Mouse (Mus musculus) limb, embryonic 13.5 days (tissue): Measurements from ENCODE around the gene Kcnj12. TPM values are rescaled to one million over a fixed set of nuclear protein-coding genes. Genes with fewer than 3 reads are reported as not detected.
A peak's percentile ranks its signal among the peaks of the same experiment; 100 is the strongest.

Experiments used
- ATAC-seq: fragments of 200-750 bp; cut with Nextera tagmentation; 2 replicates; pipeline ENCODE4 v1.8.0; 2017; ENCODE audit warnings: low read depth, moderate number of reproducible peaks, moderate TSS enrichment; ENCODE audit not compliant: low FRiP score
- H3K27ac ChIP-seq: fragments of 300-500 bp; sonication (generic); 2 replicates; pipeline ENCODE4 v1.5.1; 2015; ENCODE audit warnings: inconsistent platforms, mild to moderate bottlenecking, moderate library complexity
- H3K27me3 ChIP-seq: fragments of 300-500 bp; sonication (generic); 2 replicates; pipeline ENCODE4 v1.6.1; 2015; ENCODE audit warnings: mild to moderate bottlenecking, inconsistent platforms
- H3K36me3 ChIP-seq: fragments of 300-500 bp; sonication (generic); 2 replicates; pipeline ENCODE4 v1.6.1; 2015; ENCODE audit warnings: inconsistent platforms, mild to moderate bottlenecking, moderate library complexity
- H3K4me1 ChIP-seq: fragments of 300-500 bp; sonication (generic); 2 replicates; pipeline ENCODE4 v1.6.1; 2015; ENCODE audit warnings: inconsistent platforms
- H3K4me2 ChIP-seq: fragments of 300-500 bp; sonication (generic); replicated peaks from 2 replicates; pipeline ENCODE4 v1.6.1; 2015; ENCODE audit warnings: inconsistent platforms, mild to moderate bottlenecking, moderate library complexity
- H3K4me3 ChIP-seq: fragments of 300-500 bp; sonication (generic); 2 replicates; pipeline ENCODE4 v1.5.1; 2015; ENCODE audit warnings: moderate library complexity, mild to moderate bottlenecking, inconsistent platforms
- H3K9ac ChIP-seq: fragments of 300-500 bp; sonication (generic); 2 replicates; pipeline ENCODE4 v1.6.1; 2015; ENCODE audit warnings: mild to moderate bottlenecking, inconsistent platforms
- H3K9me3 ChIP-seq: fragments of 300-500 bp; sonication (generic); 2 replicates; pipeline ENCODE4 v1.6.1; 2016; ENCODE audit warnings: inconsistent platforms
- WGBS: fragments of 180-500 bp; shearing (Covaris S2); methylation state at CpG from one replicate; pipeline ENCODE4 v1.1.7; 2015; 5-methylcytosine and 5-hydroxymethylcytosine counted together
- polyA plus RNA-seq: library from polyadenylated mRNA; unstranded; fragments of >200 nt; fragmentation: Nextera tagmentation; extraction: Ambion mirVana; gene quantifications from 2 replicates; pipeline ENCODE4 v1.2.1, GENCODE M21; 2015

The Kcnj12 gene
- polyA plus RNA-seq, 1 experiment from 2014 or later = 0.14 TPM

GRCm38 (mm10) chr11:61068866-61069265 lies 46.5 kb downstream of the Kcnj12 start:
- 83% methylated on average over 10 of the region's 10 CpGs for WGBS
- H3K27ac ChIP-seq = no peak overlapping the region
- H3K4me2 ChIP-seq = no peak overlapping the region
- peaks cover 12% of the 10 kb centered on the region for H3K4me1 ChIP-seq
- no peaks in the 10 kb centered on the region for H3K9me3 ChIP-seq
- no peaks in the 10 kb centered on the region for H3K36me3 ChIP-seq
- ATAC-seq = no peak
- H3K27me3 ChIP-seq = no peaks in the 10 kb centered on the region
- H3K9ac ChIP-seq = no peak overlapping the region
- H3K4me3 ChIP-seq = no peak overlapping the region

GRCm38 (mm10) chr11:61069645-61070044 lies 47.3 kb downstream of the Kcnj12 start:
- no peaks in the 10 kb centered on the region for H3K36me3 ChIP-seq
- H3K4me2 ChIP-seq = no peak overlapping the region
- no peak for ATAC-seq
- no peaks in the 10 kb centered on the region for H3K27me3 ChIP-seq
- no peaks in the 10 kb centered on the region for H3K9me3 ChIP-seq
- H3K4me3 ChIP-seq = no peak overlapping the region
- no peak overlapping the region for H3K9ac ChIP-seq
- WGBS = 93% methylated on average over 18 of the region's 18 CpGs
- H3K4me1 ChIP-seq = peaks cover 12% of the 10 kb centered on the region
- no peak overlapping the region for H3K27ac ChIP-seq

GRCm38 (mm10) chr11:61074646-61075317 lies 52.4 kb downstream of the Kcnj12 start:
- Histone ChIP-seq H3K4me3 (no peak overlapping the region), H3K36me3 (no peaks in the 10 kb centered on the region), H3K27ac (no peak overlapping the region), H3K4me2 (no peak overlapping the region), H3K4me1 (peaks cover 12% of the 10 kb centered on the region), H3K9me3 (no peaks in the 10 kb centered on the region), H3K27me3 (0 out of 2 replicates have a peak, but pooled peaks cover 3% of the 10 kb centered on the region), H3K9ac (no peak overlapping the region)
- no peak for ATAC-seq
- 84% methylated on average over 5 of the region's 5 CpGs for WGBS

- H3K4me3 ChIP-seq = no peak overlapping the region
- H3K27ac ChIP-seq = no peak overlapping the region
- 75% methylated on average over 15 of the region's 15 CpGs for WGBS
- H3K36me3 ChIP-seq = no peaks in the 10 kb centered on the region
- no peaks in the 10 kb centered on the region for H3K9me3 ChIP-seq
- no peak overlapping the region for H3K9ac ChIP-seq
- H3K4me2 ChIP-seq = no peak overlapping the region
- H3K4me1 ChIP-seq = peaks cover 12% of the 10 kb centered on the region
- no peak for ATAC-seq
- H3K27me3 ChIP-seq = 0 out of 2 replicates have a peak, but pooled peaks cover 3% of the 10 kb centered on the region
Measured at GRCm38 (mm10) chr11:61075361-61076326, 53.3 kb downstream of the Kcnj12 start.

GRCm38 (mm10) chr11:61081624-61082023 lies 59.3 kb downstream of the Kcnj12 start:
- Histone ChIP-seq H3K4me1 (no peaks in the 10 kb centered on the region), H3K9ac (no peak overlapping the region), H3K27me3 (0 out of 2 replicates have a peak, but pooled peaks cover 3% of the 10 kb centered on the region), H3K36me3 (no peaks in the 10 kb centered on the region), H3K27ac (no peak overlapping the region), H3K4me3 (no peak overlapping the region), H3K9me3 (no peaks in the 10 kb centered on the region), H3K4me2 (no peak overlapping the region)
- no peak for ATAC-seq
- WGBS = 80% methylated on average over 2 of the region's 2 CpGs

GRCm38 (mm10) chr11:61090195-61090594 lies 67.8 kb downstream of the Kcnj12 start:
- H3K27ac ChIP-seq = no peak overlapping the region
- H3K4me1 ChIP-seq = no peaks in the 10 kb centered on the region
- H3K4me3 ChIP-seq = no peak overlapping the region
- ATAC-seq = no peak
- no peak overlapping the region for H3K9ac ChIP-seq
- no peaks in the 10 kb centered on the region for H3K36me3 ChIP-seq
- no peaks in the 10 kb centered on the region for H3K9me3 ChIP-seq
- WGBS = 77% methylated on average over 7 of the region's 7 CpGs
- no peak overlapping the region for H3K4me2 ChIP-seq
- H3K27me3 ChIP-seq = no peaks in the 10 kb centered on the region

GRCm38 (mm10) chr11:61091192-61091591 lies 68.8 kb downstream of the Kcnj12 start:
- no peak overlapping the region for H3K4me3 ChIP-seq
- no peak for ATAC-seq
- no peak overlapping the region for H3K4me2 ChIP-seq
- H3K36me3 ChIP-seq = no peaks in the 10 kb centered on the region
- H3K27ac ChIP-seq = no peak overlapping the region
- WGBS = 68% methylated on average over 3 of the region's 3 CpGs
- no peaks in the 10 kb centered on the region for H3K4me1 ChIP-seq
- no peaks in the 10 kb centered on the region for H3K27me3 ChIP-seq
- no peak overlapping the region for H3K9ac ChIP-seq
- no peaks in the 10 kb centered on the region for H3K9me3 ChIP-seq

GRCm38 (mm10) chr11:61091642-61092262 lies 69.4 kb downstream of the Kcnj12 start:
- Histone ChIP-seq H3K9me3 (no peaks in the 10 kb centered on the region), H3K36me3 (no peaks in the 10 kb centered on the region), H3K9ac (no peak overlapping the region), H3K27ac (no peak overlapping the region), H3K4me2 (no peak overlapping the region), H3K4me3 (no peak overlapping the region), H3K4me1 (no peaks in the 10 kb centered on the region), H3K27me3 (no peaks in the 10 kb centered on the region)
- ATAC-seq = no peak
- WGBS = 19% methylated on average over 7 of the region's 7 CpGs

GRCm38 (mm10) chr11:61098046-61098445 lies 75.7 kb downstream of the Kcnj12 start:
- Histone ChIP-seq H3K9ac (no peak overlapping the region), H3K27ac (no peak overlapping the region), H3K4me1 (no peaks in the 10 kb centered on the region), H3K9me3 (no peaks in the 10 kb centered on the region), H3K27me3 (no peaks in the 10 kb centered on the region), H3K36me3 (no peaks in the 10 kb centered on the region), H3K4me3 (no peak overlapping the region), H3K4me2 (no peak overlapping the region)
- ATAC-seq = no peak
- 54% methylated on average over 1 of the region's 1 CpGs for WGBS

GRCm38 (mm10) chr11:61102397-61103339 lies 80.3 kb downstream of the Kcnj12 start:
- Histone ChIP-seq H3K4me1 (no peaks in the 10 kb centered on the region), H3K9ac (no peak overlapping the region), H3K36me3 (no peaks in the 10 kb centered on the region), H3K27me3 (no peaks in the 10 kb centered on the region), H3K9me3 (no peaks in the 10 kb centered on the region), H3K4me3 (no peak overlapping the region), H3K27ac (no peak overlapping the region), H3K4me2 (no peak overlapping the region)
- WGBS = 74% methylated on average over 13 of the region's 13 CpGs
- ATAC-seq = no peak

GRCm38 (mm10) chr11:61104241-61104901 lies 82.0 kb downstream of the Kcnj12 start:
- no peak overlapping the region for H3K27ac ChIP-seq
- no peaks in the 10 kb centered on the region for H3K9me3 ChIP-seq

More at GRCm38 (mm10) chr11:61104241-61104901, 82.0 kb downstream of the Kcnj12 start:
- no peaks in the 10 kb centered on the region for H3K27me3 ChIP-seq
- H3K4me3 ChIP-seq = no peak overlapping the region
- no peaks in the 10 kb centered on the region for H3K4me1 ChIP-seq
- no peaks in the 10 kb centered on the region for H3K36me3 ChIP-seq
- ATAC-seq = peak; percentile 92
- peak overlapping the region; percentile 41 for H3K4me2 ChIP-seq
- 0 out of 2 replicates have a peak overlapping the region, but pooled peaks have one; percentile 39 for H3K9ac ChIP-seq
- WGBS = 20% methylated on average over 20 of the region's 20 CpGs
